Mouse (Mus musculus): ENCODE data around the gene Gm45140. TPM values are rescaled to one million over a fixed set of nuclear protein-coding genes. Genes with fewer than 3 reads are reported as not detected.

Gene Gm45140
- polyA plus RNA-seq, 1 experiment from 2014 or later, result 3.6 TPM

DNA sequence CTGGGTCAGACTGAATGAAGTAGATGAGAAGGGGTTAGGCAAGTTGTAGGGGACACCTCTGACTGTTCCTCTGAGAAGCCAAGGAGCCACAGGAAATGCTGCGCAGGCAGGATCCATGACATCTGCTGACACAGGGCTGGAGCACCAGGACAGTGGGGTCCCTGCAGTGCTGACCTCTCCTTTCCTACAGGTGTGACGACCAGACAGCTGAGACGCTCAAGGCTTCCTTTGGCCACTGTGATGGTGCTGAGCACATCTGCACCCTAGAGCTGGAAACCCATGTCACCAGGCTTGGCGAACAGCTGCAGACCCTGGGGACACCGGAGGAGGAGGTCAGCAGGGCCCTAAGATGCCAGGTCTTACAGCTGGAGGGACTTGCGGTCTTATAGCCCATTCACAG lies 84.0 kb downstream of the Gm45140 start:
- Histone ChIP-seq H3K27ac (no peak overlapping the region), H3K27me3 (ENCODE audit: low read depth, poor library complexity, severe bottlenecking) (no peaks in the 10 kb centered on the region), H3K9me3 (replicated peaks) (no peaks in the 10 kb centered on the region), H3K4me1 (0 out of 2 replicates have a peak, but pooled peaks cover 3% of the 10 kb centered on the region), H3K36me3 (no peaks in the 10 kb centered on the region), H3K4me3 (no peak overlapping the region)
- no peak for DNase-seq (ENCODE audit: low spot score)
- WGBS, result 89% methylated on average over 6 of the region's 6 CpGs

- no peaks in the 10 kb centered on the region for H3K27me3 ChIP-seq (ENCODE audit: low read depth, poor library complexity, severe bottlenecking)
- 0 out of 2 replicates have a peak, but pooled peaks cover 3% of the 10 kb centered on the region for H3K4me1 ChIP-seq
- H3K36me3 ChIP-seq, result no peaks in the 10 kb centered on the region
- H3K4me3 ChIP-seq, result no peak overlapping the region
- no peak overlapping the region for H3K27ac ChIP-seq
- no peaks in the 10 kb centered on the region for H3K9me3 ChIP-seq (replicated peaks)
- 85% methylated on average over 8 of the region's 8 CpGs for WGBS
- no peak for DNase-seq (ENCODE audit: low spot score)
Measured at GRCm38 (mm10) chr6:87750184-87750910, 85.2 kb downstream of the Gm45140 start.

DNA sequence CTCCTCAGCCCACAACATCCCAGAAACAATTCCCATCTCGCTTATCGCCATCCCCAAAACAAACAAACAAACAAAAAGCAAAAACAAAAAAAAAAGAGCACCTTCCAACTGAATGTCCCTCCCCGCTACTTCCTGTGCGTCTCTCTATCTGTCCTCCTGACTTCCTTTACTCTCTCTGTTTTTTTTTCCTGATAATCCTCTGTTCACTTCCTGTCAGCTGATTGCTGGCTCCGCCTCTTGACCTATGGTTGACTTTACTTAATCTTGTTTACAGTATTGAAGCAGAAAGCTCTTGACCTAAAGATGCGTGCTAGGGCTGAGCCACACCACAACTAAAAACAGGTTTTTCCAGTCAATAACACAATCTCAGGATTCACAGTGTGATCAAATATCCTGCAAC lies 87.1 kb downstream of the Gm45140 start:
- H3K36me3 ChIP-seq, result no peaks in the 10 kb centered on the region
- 89% methylated on average over 6 of the region's 6 CpGs for WGBS

GRCm38 (mm10) chr6:87748078-87748477 lies 87.5 kb downstream of the Gm45140 start:
- Histone ChIP-seq H3K4me3 (no peak overlapping the region), H3K36me3 (no peaks in the 10 kb centered on the region), H3K27ac (no peak overlapping the region), H3K4me1 (no peaks in the 10 kb centered on the region), H3K27me3 (ENCODE audit: low read depth, poor library complexity, severe bottlenecking) (no peaks in the 10 kb centered on the region), H3K9me3 (replicated peaks) (no peaks in the 10 kb centered on the region)
- no peak for DNase-seq (ENCODE audit: low spot score)
- WGBS, result 89% methylated on average over 2 of the region's 2 CpGs

More for the DNA sequence above, 87.1 kb downstream of the Gm45140 start:
- Histone ChIP-seq H3K4me1 (no peaks in the 10 kb centered on the region), H3K27me3 (ENCODE audit: low read depth, poor library complexity, severe bottlenecking) (no peaks in the 10 kb centered on the region), H3K4me3 (no peak overlapping the region), H3K27ac (no peak overlapping the region), H3K9me3 (replicated peaks) (no peaks in the 10 kb centered on the region)
- no peak for DNase-seq (ENCODE audit: low spot score)

DNA sequence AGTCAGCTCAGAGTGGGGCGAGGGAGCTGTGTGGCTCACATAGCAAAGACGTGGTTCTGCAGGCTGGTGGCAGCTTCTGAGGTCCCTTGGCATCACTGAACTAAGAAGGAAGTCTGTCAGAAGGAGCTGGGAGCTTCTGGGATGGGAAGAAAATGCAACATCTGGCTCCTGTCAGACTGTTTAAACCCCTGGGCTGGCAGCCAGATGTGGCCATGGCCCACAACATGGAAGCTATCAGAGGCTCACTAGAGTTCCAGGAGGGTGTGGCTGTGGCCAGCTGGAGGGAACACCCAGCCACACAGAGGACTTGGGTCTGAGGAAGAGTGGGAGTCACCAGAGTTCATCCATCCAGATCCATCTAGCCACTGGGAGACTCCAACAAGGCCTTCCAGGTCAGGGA lies 88.7 kb downstream of the Gm45140 start:
- Histone ChIP-seq H3K4me1 (no peaks in the 10 kb centered on the region), H3K4me3 (no peak overlapping the region), H3K36me3 (no peaks in the 10 kb centered on the region), H3K27ac (no peak overlapping the region), H3K27me3 (ENCODE audit: low read depth, poor library complexity, severe bottlenecking) (no peaks in the 10 kb centered on the region), H3K9me3 (replicated peaks) (no peaks in the 10 kb centered on the region)
- 67% methylated on average over 2 of the region's 2 CpGs for WGBS
- DNase-seq (ENCODE audit: low spot score), result no peak

- 71% methylated on average over 3 of the region's 3 CpGs for WGBS
- H3K27ac ChIP-seq, result no peak overlapping the region
- H3K27me3 ChIP-seq (ENCODE audit: low read depth, poor library complexity, severe bottlenecking), result no peaks in the 10 kb centered on the region
- no peaks in the 10 kb centered on the region for H3K9me3 ChIP-seq (replicated peaks)
- H3K4me1 ChIP-seq, result no peaks in the 10 kb centered on the region
- no peaks in the 10 kb centered on the region for H3K36me3 ChIP-seq
- no peak overlapping the region for H3K4me3 ChIP-seq
- no peak for DNase-seq (ENCODE audit: low spot score)
Measured at GRCm38 (mm10) chr6:87746059-87746458, 89.5 kb downstream of the Gm45140 start.

DNA sequence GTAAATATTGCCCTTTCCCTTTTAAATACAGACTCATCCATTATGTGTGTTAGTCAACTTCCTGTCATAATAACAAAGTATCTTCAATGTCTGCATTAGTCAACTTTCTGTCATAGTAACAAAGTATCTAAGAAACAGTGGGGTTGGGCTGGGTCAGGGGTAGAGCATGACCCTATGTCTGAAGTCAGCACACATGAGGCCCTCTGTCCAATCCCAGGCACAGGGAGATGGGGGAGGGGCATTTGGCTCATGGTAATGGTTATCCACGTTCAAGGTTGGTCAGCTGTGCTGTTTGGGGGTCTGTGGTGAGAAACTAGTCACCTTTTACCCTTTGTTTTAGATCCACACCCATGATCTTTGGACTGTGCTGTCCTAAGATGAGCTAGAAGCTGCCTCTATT lies 90.3 kb downstream of the Gm45140 start:
- no peak for DNase-seq (ENCODE audit: low spot score)
- no peak overlapping the region for H3K27ac ChIP-seq
- 44% methylated on average over 1 of the region's 1 CpGs for WGBS
- no peaks in the 10 kb centered on the region for H3K36me3 ChIP-seq
- H3K4me1 ChIP-seq, result no peaks in the 10 kb centered on the region
- no peak overlapping the region for H3K4me3 ChIP-seq
- no peaks in the 10 kb centered on the region for H3K9me3 ChIP-seq (replicated peaks)
- H3K27me3 ChIP-seq (ENCODE audit: low read depth, poor library complexity, severe bottlenecking), result no peaks in the 10 kb centered on the region

GRCm38 (mm10) chr6:87744632-87745031 lies 91.0 kb downstream of the Gm45140 start:
- H3K36me3 ChIP-seq, result no peaks in the 10 kb centered on the region
- H3K4me1 ChIP-seq, result no peaks in the 10 kb centered on the region
- H3K9me3 ChIP-seq (replicated peaks), result no peaks in the 10 kb centered on the region
- no peak overlapping the region for H3K4me3 ChIP-seq
- no peak for DNase-seq (ENCODE audit: low spot score)
- 86% methylated on average over 3 of the region's 3 CpGs for WGBS
- H3K27ac ChIP-seq, result no peak overlapping the region
- H3K27me3 ChIP-seq (ENCODE audit: low read depth, poor library complexity, severe bottlenecking), result 0 out of 2 replicates have a peak, but pooled peaks cover 1% of the 10 kb centered on the region

DNA sequence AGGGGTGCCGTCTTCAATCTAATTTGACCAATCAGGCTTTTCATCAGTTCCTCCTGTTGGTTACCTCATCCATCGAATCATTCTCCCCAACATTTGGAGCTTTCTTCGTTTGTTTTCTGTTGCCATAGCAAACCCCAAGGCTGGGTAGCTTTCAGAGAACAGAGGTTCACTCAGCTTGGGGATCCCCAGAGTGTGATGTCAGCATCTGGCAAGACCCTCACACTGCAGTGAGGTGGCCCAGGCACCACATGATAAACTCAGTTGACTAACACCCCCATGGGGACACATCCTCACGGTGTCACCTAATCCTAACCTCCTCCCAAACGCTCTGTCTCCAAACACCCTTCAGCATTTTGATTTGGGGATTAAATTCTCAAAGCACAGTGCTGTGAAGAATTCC lies 92.3 kb downstream of the Gm45140 start:
- no peak for DNase-seq (ENCODE audit: low spot score)
- WGBS, result 87% methylated on average over 5 of the region's 5 CpGs
- no peaks in the 10 kb centered on the region for H3K36me3 ChIP-seq
- no peak overlapping the region for H3K27ac ChIP-seq
- H3K27me3 ChIP-seq (ENCODE audit: low read depth, poor library complexity, severe bottlenecking), result 0 out of 2 replicates have a peak, but pooled peaks cover 3% of the 10 kb centered on the region
- peaks cover under 1% of the 10 kb centered on the region; the same call in 1 of the 2 replicates for H3K4me1 ChIP-seq
- no peak overlapping the region for H3K4me3 ChIP-seq
- H3K9me3 ChIP-seq (replicated peaks), result no peaks in the 10 kb centered on the region

GRCm38 (mm10) chr6:87742804-87743203 lies 92.8 kb downstream of the Gm45140 start:
- Histone ChIP-seq H3K9me3 (replicated peaks) (no peaks in the 10 kb centered on the region), H3K27me3 (ENCODE audit: low read depth, poor library complexity, severe bottlenecking) (0 out of 2 replicates have a peak, but pooled peaks cover 3% of the 10 kb centered on the region), H3K27ac (no peak overlapping the region), H3K36me3 (no peaks in the 10 kb centered on the region), H3K4me3 (no peak overlapping the region), H3K4me1 (peaks cover 6% of the 10 kb centered on the region; the same call in 1 of the 2 replicates)
- 86% methylated on average over 5 of the region's 5 CpGs for WGBS
- no peak for DNase-seq (ENCODE audit: low spot score)

DNA sequence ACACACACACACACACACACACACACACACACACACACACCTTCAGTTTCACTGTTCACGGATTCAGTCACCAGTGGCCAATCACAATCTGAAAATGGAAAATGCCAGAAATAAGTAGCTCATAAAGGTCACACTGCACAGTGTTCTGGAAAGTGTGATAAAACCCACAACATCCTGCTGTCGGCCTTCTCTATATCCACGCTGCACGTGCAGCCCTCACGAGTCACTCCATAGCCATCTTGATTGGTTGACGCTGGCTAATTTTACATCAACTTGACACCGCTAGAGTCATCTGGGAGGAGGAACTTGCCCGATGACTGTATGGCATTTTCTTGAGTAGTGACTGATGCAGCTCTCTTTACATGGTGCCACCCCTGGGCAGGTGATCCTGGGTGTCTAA lies 93.6 kb downstream of the Gm45140 start:
- Histone ChIP-seq H3K4me3 (no peak overlapping the region), H3K36me3 (no peaks in the 10 kb centered on the region), H3K4me1 (peaks cover 6% of the 10 kb centered on the region; the same call in 1 of the 2 replicates), H3K27me3 (ENCODE audit: low read depth, poor library complexity, severe bottlenecking) (0 out of 2 replicates have a peak, but pooled peaks cover 3% of the 10 kb centered on the region), H3K27ac (no peak overlapping the region), H3K9me3 (replicated peaks) (no peaks in the 10 kb centered on the region)
- no peak for DNase-seq (ENCODE audit: low spot score)
- WGBS, result 91% methylated on average over 8 of the region's 8 CpGs

- Histone ChIP-seq H3K4me1 (peaks cover 6% of the 10 kb centered on the region; the same call in 1 of the 2 replicates), H3K27ac (no peak overlapping the region), H3K9me3 (replicated peaks) (no peaks in the 10 kb centered on the region), H3K27me3 (ENCODE audit: low read depth, poor library complexity, severe bottlenecking) (peaks cover 10% of the 10 kb centered on the region; the same call in 1 of the 2 replicates), H3K4me3 (no peak overlapping the region), H3K36me3 (no peaks in the 10 kb centered on the region)
- DNase-seq (ENCODE audit: low spot score), result no peak
Measured at GRCm38 (mm10) chr6:87740496-87740895, 95.1 kb downstream of the Gm45140 start.

- Histone ChIP-seq H3K4me1 (peaks cover 6% of the 10 kb centered on the region; the same call in 1 of the 2 replicates), H3K4me3 (no peak overlapping the region), H3K36me3 (no peaks in the 10 kb centered on the region), H3K27ac (no peak overlapping the region), H3K27me3 (ENCODE audit: low read depth, poor library complexity, severe bottlenecking) (peaks cover 16% of the 10 kb centered on the region), H3K9me3 (replicated peaks) (no peaks in the 10 kb centered on the region)
- no peak for DNase-seq (ENCODE audit: low spot score)
- 53% methylated on average over 6 of the region's 6 CpGs for WGBS
Measured at GRCm38 (mm10) chr6:87739898-87740297, 95.7 kb downstream of the Gm45140 start.
